In the genomic region with DNA sequence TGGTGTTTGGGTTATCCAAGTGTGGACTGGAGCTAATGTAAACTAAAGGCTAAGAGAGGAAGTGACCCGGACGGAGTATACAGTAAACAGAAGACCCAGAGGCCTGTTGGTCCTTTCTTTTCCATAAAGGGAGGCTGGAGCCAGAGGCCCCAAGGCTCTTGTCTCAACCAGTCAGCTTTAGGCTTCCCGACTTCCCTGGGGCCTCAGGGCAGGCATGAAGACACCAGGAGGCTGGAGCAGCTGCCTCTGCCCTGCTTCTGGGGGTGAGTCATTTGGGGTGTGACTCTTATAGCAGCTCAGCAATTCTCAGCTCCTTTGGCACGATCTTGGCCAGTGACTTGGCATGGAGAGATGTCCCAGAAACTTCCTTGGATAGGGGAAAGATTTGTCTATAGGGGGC, we compare ENCODE assay signal across 10 mouse cellular contexts.
DNase-seq lines count a peak whose midpoint lies in the region; ATAC-seq and TF ChIP-seq lines count a peak whose summit lies in the region.
"Had no signal": no experiment of that assay in that cellular context is flagged by ENCODE, and none has a peak within 500 bp of the region (broad histone marks: within the 10 kb centered on the region; RNA-seq: fewer than 3 reads in every experiment).

No protein-coding gene starts in this region.

- TF ChIP-seq CTCF in kidney, postnatal 0 days (IDR thresholded peaks at IDR 0.05; ENCODE audit: low read depth), result no peak
- TF ChIP-seq CTCF in ES-Bruce4 (IDR thresholded peaks at IDR 0.05; ENCODE audit: low read depth, low read length), result no peak
- TF ChIP-seq CTCF in heart, adult 2 months (IDR thresholded peaks at IDR 0.05), result no peak

- ATAC-seq in kidney, postnatal 0 days (replicated peaks; ENCODE audit: low FRiP score, low read depth), result no peak
- ATAC-seq in hindbrain, embryonic 12.5 days (ENCODE audit: low FRiP score), result no peak

- DNase-seq in kidney, postnatal 0 days (ENCODE audit: low spot score), result no peak
- DNase-seq in kidney, postnatal 10 days, result no peak
- DNase-seq in heart, adult 2 months, result peak in 1 of 2 experiments; percentile 69
- peak; percentile 85 for DNase-seq in lung, postnatal 10 days
- no peak for DNase-seq in right cerebral cortex, adult 2 months (ENCODE audit: low spot score in 2 of 2)
- no peak for DNase-seq in kidney, postnatal 36 days
- DNase-seq: cerebellum, adult 9-10 months had no signal

- no peak for TF ChIP-seq POLR2A in ES-Bruce4 (IDR thresholded peaks at IDR 0.05; ENCODE audit: insufficient read depth, low read length)
- TF ChIP-seq POLR2A in heart, adult 2 months (IDR thresholded peaks at IDR 0.05; ENCODE audit: insufficient read depth, low read depth, low read length), result no peak

- H3K4me2 ChIP-seq in kidney, postnatal 0 days (ENCODE audit: low read length), result no peak overlapping the region
- no peak overlapping the region for H3K4me2 ChIP-seq in hindbrain, embryonic 12.5 days (replicated peaks)
- H3K4me2 ChIP-seq: midbrain, embryonic 11.5 days had no signal

- peak overlapping the region; percentile 21; the same call in 1 of the 2 replicates for H3K27ac ChIP-seq in kidney, postnatal 0 days
- H3K27ac ChIP-seq in ES-Bruce4 (ENCODE audit: insufficient read depth, low read length), result no peak overlapping the region
- H3K27ac ChIP-seq in heart, adult 2 months, result peak overlapping the region; percentile 49
- H3K27ac ChIP-seq in hindbrain, embryonic 12.5 days, result no peak overlapping the region

- intact Hi-C loops in heart, adult 2 months (cut with DNase I), result no loop called here

- 26% methylated on average over 4 of the region's 4 CpGs for WGBS in kidney, postnatal 0 days
- WGBS in heart, adult 2 months, result 26% methylated on average over 4 of the region's 4 CpGs
- 51% methylated on average over 4 of the region's 4 CpGs for WGBS in hindbrain, embryonic 12.5 days

- no peaks in the 10 kb centered on the region for H3K79me2 ChIP-seq in heart, adult 2 months (replicated peaks; ENCODE audit: control insufficient read depth, insufficient read depth, low read length)

- H3K4me3 ChIP-seq in kidney, postnatal 0 days (replicated peaks; ENCODE audit: low read depth, low read length), result no peak overlapping the region
- no peak overlapping the region for H3K4me3 ChIP-seq in ES-Bruce4 (ENCODE audit: low read depth, low read length)
- no peak overlapping the region for H3K4me3 ChIP-seq in heart, adult 2 months
- no peak overlapping the region for H3K4me3 ChIP-seq in hindbrain, embryonic 12.5 days

- peaks cover 4% of the 10 kb centered on the region; the same call in 1 of the 2 replicates for H3K4me1 ChIP-seq in kidney, postnatal 0 days (replicated peaks; ENCODE audit: insufficient read depth, low read length)
- H3K4me1 ChIP-seq in ES-Bruce4 (ENCODE audit: control insufficient read depth, insufficient read depth, low read length), result no peaks in the 10 kb centered on the region
- peaks cover 9% of the 10 kb centered on the region for H3K4me1 ChIP-seq in heart, adult 2 months (ENCODE audit: control insufficient read depth, insufficient read depth, low read length)
- peaks cover 8% of the 10 kb centered on the region; the same call in 1 of the 2 replicates for H3K4me1 ChIP-seq in hindbrain, embryonic 12.5 days

- 0 out of 2 replicates have a peak, but pooled peaks cover 3% of the 10 kb centered on the region for H3K36me3 ChIP-seq in kidney, postnatal 0 days (ENCODE audit: insufficient read depth, low read length)
- no peaks in the 10 kb centered on the region for H3K36me3 ChIP-seq in ES-Bruce4 (ENCODE audit: control insufficient read depth, insufficient read depth, low read length, poor library complexity, severe bottlenecking)
- no peaks in the 10 kb centered on the region for H3K36me3 ChIP-seq in heart, adult 2 months (ENCODE audit: control insufficient read depth, insufficient read depth, low read length)
- H3K36me3 ChIP-seq in hindbrain, embryonic 12.5 days, result peaks cover 30% of the 10 kb centered on the region

- H3K9me3 ChIP-seq in kidney, postnatal 0 days (replicated peaks; ENCODE audit: low read length), result no peaks in the 10 kb centered on the region
- H3K9me3 ChIP-seq in ES-Bruce4 (replicated peaks; ENCODE audit: control insufficient read depth, insufficient read depth, low read length, poor library complexity, severe bottlenecking), result no peaks in the 10 kb centered on the region
- H3K9me3 ChIP-seq in hindbrain, embryonic 12.5 days (replicated peaks), result no peaks in the 10 kb centered on the region

- no peaks in the 10 kb centered on the region for H3K27me3 ChIP-seq in kidney, postnatal 0 days (ENCODE audit: insufficient read depth, low read length)
- no peaks in the 10 kb centered on the region for H3K27me3 ChIP-seq in ES-Bruce4 (ENCODE audit: control insufficient read depth, insufficient read depth, low read length, poor library complexity, severe bottlenecking)
- H3K27me3 ChIP-seq in heart, adult 2 months (ENCODE audit: control insufficient read depth, insufficient read depth, low read length), result no peaks in the 10 kb centered on the region
- no peaks in the 10 kb centered on the region for H3K27me3 ChIP-seq in hindbrain, embryonic 12.5 days

- 0 out of 2 replicates have a peak, but pooled peaks have one; percentile 17 for TF ChIP-seq EP300 in ES-Bruce4 (IDR thresholded peaks at IDR 0.05; ENCODE audit: insufficient read depth, low read depth, low read length)
- 0 out of 2 replicates have a peak, but pooled peaks have one; percentile 27 for TF ChIP-seq EP300 in heart, adult 2 months (IDR thresholded peaks at IDR 0.05; ENCODE audit: insufficient read depth, low read depth, low read length)

- no peak overlapping the region for H3K9ac ChIP-seq in kidney, postnatal 0 days (ENCODE audit: low read depth, low read length)
- no peak overlapping the region for H3K9ac ChIP-seq in ES-Bruce4 (ENCODE audit: low read depth, poor library complexity, severe bottlenecking)
- H3K9ac ChIP-seq in heart, adult 2 months (ENCODE audit: low read depth, low read length), result no peak overlapping the region
- H3K9ac ChIP-seq in hindbrain, embryonic 12.5 days, result no peak overlapping the region

Comparison
In these comparisons a context has a peak if more than half of its experiments do, and no peak if none do; other contexts are left out.
1. H3K27ac ChIP-seq: peak in kidney, postnatal 0 days (single experiment) and heart, adult 2 months (single experiment); none in ES-Bruce4 (single experiment) and hindbrain, embryonic 12.5 days (single experiment).